Mouse (Mus musculus): ENCODE measurements around the gene Bnipl.

DNA sequence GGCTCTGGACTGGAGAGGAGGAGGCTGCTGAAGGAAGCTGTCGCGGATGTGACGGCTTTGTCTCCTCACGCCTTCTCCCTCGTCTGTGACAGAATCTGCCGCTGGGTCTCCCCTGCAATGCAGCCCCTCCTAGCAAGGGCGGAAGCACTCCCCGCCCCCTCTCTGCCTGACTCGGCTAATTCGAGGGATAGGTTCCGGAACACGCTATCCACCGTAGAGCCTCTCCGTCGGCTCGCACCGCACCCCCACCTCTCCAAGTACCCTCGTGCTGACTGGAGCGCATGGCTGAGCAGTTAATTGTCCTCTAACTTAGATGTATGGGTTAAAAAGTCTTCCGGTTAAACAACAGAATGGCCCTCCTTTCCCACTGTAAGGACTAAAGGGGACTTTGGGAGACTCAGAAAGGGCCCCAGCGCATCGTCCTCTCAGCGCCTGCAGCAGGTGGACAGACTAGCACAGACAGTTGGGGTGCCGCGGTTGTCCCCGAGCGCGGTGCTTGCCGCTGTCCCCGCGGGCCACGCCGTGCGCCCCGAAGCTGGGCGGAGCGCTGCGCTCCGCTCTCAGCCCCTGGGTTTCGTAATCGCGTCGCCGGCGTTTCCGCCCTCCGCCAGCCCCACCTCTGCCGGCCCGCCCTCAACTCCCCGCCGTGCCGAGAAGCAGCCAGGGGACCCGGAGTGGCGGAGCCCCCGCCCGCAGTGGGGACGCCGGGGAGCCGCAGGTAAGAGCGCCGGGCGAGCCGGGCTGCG is 22.7 kb downstream of the Bnipl start, which contains the start of gene Cdc42se1:
- TF ChIP-seq CTCF (IDR thresholded peaks at IDR 0.05; ENCODE audit: borderline replicate concordance, insufficient read depth, low read length) (no peak), POLR2A (IDR thresholded peaks at IDR 0.05; ENCODE audit: low read depth, low read length) (peak; percentile 89)

Measured in embryonic fibroblast, embryonic 13.5 days (primary cell).